Mouse (Mus musculus): ENCODE data around the gene Il23a. TPM values are rescaled to one million over a fixed set of nuclear protein-coding genes. Genes with fewer than 3 reads are reported as not detected.
"Not testable (repeated sequence)": the region's sequence is repeated elsewhere in the genome, so short reads cannot be mapped to it uniquely, and the experiment has no call there.

Gene Il23a
- polyA plus RNA-seq, 1 experiment, result 0.24 TPM

DNA sequence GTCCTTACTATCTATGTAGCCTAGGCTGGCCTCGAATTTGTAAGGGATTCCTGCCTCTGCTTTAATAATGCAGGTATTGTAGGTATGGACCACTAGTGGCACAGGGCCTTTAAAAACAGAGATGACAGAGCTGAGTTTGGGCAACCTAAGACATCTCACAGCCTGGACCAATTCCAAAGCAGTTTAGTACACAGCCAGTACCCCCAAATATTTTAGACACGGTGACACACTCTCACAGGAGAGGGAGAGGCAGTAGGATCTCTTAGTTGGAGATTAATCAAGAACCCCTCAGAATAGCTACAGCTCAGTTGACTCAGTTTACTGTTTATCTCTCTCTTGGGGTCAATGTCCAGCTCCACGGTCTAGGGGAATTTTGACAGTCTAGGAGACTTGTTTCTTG lies 3.8 kb upstream of the Il23a start:
- Histone ChIP-seq H3K4me3 (peak overlapping the region; percentile 61), H3K36me3 (ENCODE audit: control insufficient read depth, insufficient read depth) (no peaks in the 10 kb centered on the region), H3K27me3 (ENCODE audit: control insufficient read depth, insufficient read depth, insufficient read length) (no peaks in the 10 kb centered on the region), H3K79me2 (ENCODE audit: control insufficient read depth, insufficient read depth) (peaks cover 13% of the 10 kb centered on the region), H3ac (ENCODE audit: control insufficient read depth, insufficient read length) (peak overlapping the region; percentile 3), H3K4me2 (ENCODE audit: low read depth) (peak overlapping the region; percentile 98)
- TF ChIP-seq TCF3 (IDR thresholded peaks at IDR 0.05; ENCODE audit: insufficient read length, low read depth) (no peak), USF1 (IDR thresholded peaks at IDR 0.05; ENCODE audit: low read depth) (no peak), MAX (IDR thresholded peaks at IDR 0.05; ENCODE audit: low read depth) (no peak), TCF12 (IDR thresholded peaks at IDR 0.05; ENCODE audit: insufficient read depth, poor library complexity, severe bottlenecking) (no peak), MYOG (IDR thresholded peaks at IDR 0.05; ENCODE audit: control insufficient read depth in 1 of 3, insufficient read depth in 1 of 3, insufficient read length in 2 of 3, low read depth in 2 of 3) (no peak), POLR2AphosphoS2 (IDR thresholded peaks at IDR 0.05; ENCODE audit: insufficient read length, low read depth) (no peak), REST (IDR thresholded peaks at IDR 0.05; ENCODE audit: insufficient read depth, insufficient read length) (no peak)

DNA sequence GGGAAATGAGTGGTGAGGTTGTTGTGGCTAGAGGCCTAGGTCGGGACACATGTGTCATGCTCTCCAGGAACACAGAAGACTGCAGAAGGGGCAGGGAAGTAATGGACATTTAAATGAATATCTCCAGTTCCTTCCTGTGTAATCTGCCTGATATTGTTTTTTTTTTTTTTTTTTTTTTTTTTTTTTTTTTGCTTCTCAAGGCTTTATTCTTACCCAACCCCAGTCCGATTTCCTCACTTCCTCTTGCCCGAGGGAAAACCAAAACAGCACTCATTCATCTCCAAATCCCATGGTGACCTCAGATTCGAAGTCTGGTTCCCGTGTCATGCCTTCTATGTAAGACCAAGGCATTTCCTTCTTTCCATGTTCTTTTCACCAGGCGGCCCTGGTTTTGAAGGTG lies 309 bp downstream of the Il23a start:
- no peaks in the 10 kb centered on the region for H3K36me3 ChIP-seq (ENCODE audit: control insufficient read depth, insufficient read depth)
- H3K4me3 ChIP-seq, result no peak overlapping the region
- H3K79me2 ChIP-seq (ENCODE audit: control insufficient read depth, insufficient read depth), result peaks cover 5% of the 10 kb centered on the region
- H3ac ChIP-seq (ENCODE audit: control insufficient read depth, insufficient read length), result no peak overlapping the region
- no peak overlapping the region for H3K4me2 ChIP-seq (ENCODE audit: low read depth)
- TF ChIP-seq MYOD1 (IDR thresholded peaks at IDR 0.05; ENCODE audit: control insufficient read depth in 1 of 3, insufficient read length in 2 of 3, low read depth in 2 of 3), result no peak
- TF ChIP-seq TCF12 (IDR thresholded peaks at IDR 0.05; ENCODE audit: insufficient read depth, poor library complexity, severe bottlenecking), result no peak
- TF ChIP-seq CEBPB (IDR thresholded peaks at IDR 0.05; ENCODE audit: insufficient read depth, poor library complexity, severe bottlenecking), result no peak
- TF ChIP-seq POLR2A (IDR thresholded peaks at IDR 0.05; ENCODE audit: insufficient read length, low read depth), result no peak
- TF ChIP-seq SRF (IDR thresholded peaks at IDR 0.05; ENCODE audit: control insufficient read depth, insufficient read length, low read depth), result no peak
- TF ChIP-seq POLR2AphosphoS2 (IDR thresholded peaks at IDR 0.05; ENCODE audit: insufficient read length, low read depth), result no peak
- no peak for TF ChIP-seq MYOG (IDR thresholded peaks at IDR 0.05; ENCODE audit: control insufficient read depth in 1 of 3, insufficient read depth in 1 of 3, insufficient read length in 2 of 3, low read depth in 2 of 3)
- no peaks in the 10 kb centered on the region for H3K27me3 ChIP-seq (ENCODE audit: control insufficient read depth, insufficient read depth, insufficient read length)

DNA sequence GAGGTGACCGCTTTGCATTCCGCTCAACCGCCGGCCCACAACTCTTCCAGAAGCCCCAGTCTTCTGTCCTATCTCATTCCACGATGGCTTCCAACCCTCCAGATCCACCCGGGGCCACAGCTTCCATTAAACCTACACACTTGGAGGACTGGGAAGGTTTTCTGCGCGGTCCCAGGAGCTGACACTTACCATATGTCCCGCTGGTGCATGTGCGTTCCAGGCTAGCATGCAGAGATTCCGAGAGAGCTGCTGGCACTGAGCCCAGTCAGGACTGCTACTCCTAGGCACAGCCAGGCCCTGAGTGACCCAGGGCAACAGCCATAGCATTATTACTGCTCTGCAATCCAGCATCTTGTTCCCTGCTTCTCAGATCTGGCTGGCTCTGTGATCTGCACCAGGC lies 930 bp downstream of the Il23a start:
- H3K27me3 ChIP-seq (ENCODE audit: control insufficient read depth, insufficient read depth, insufficient read length), result no peaks in the 10 kb centered on the region
- TF ChIP-seq SRF (IDR thresholded peaks at IDR 0.05; ENCODE audit: control insufficient read depth, insufficient read length, low read depth) (no peak), MAX (IDR thresholded peaks at IDR 0.05; ENCODE audit: low read depth) (no peak), CEBPB (IDR thresholded peaks at IDR 0.05; ENCODE audit: insufficient read depth, poor library complexity, severe bottlenecking) (no peak), TCF3 (IDR thresholded peaks at IDR 0.05; ENCODE audit: insufficient read length, low read depth) (no peak)
- H3K4me2 ChIP-seq (ENCODE audit: low read depth), result no peak overlapping the region
- no peak overlapping the region for H3ac ChIP-seq (ENCODE audit: control insufficient read depth, insufficient read length)
- H3K4me3 ChIP-seq, result no peak overlapping the region
- peaks cover 4% of the 10 kb centered on the region for H3K79me2 ChIP-seq (ENCODE audit: control insufficient read depth, insufficient read depth)
- H3K36me3 ChIP-seq (ENCODE audit: control insufficient read depth, insufficient read depth), result no peaks in the 10 kb centered on the region

DNA sequence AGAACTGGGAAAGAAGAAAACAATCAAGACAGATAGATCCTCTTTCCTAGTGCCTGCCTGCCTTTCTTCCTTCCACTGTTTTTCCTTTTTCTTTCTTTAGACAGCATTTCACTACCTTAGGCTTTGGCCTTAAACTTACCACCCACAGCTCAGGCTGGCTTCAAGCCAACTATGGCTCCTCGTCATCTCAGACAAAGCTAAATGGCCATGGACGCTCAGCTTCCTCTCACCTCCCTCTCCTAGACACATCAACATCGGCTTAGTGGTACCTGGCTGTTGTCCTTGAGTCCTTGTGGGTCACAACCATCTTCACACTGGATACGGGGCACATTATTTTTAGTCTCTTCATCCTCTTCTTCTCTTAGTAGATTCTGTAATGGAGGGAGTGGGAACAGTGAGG lies 1.3 kb downstream of the Il23a start:
- Histone ChIP-seq H3K36me3 (ENCODE audit: control insufficient read depth, insufficient read depth) (no peaks in the 10 kb centered on the region), H3K4me2 (ENCODE audit: low read depth) (no peak overlapping the region), H3K79me2 (ENCODE audit: control insufficient read depth, insufficient read depth) (no peaks in the 10 kb centered on the region), H3K27me3 (ENCODE audit: control insufficient read depth, insufficient read depth, insufficient read length) (no peaks in the 10 kb centered on the region), H3K4me3 (no peak overlapping the region), H3ac (ENCODE audit: control insufficient read depth, insufficient read length) (no peak overlapping the region)
- no peak for TF ChIP-seq MYOG (IDR thresholded peaks at IDR 0.05; ENCODE audit: control insufficient read depth in 1 of 3, insufficient read depth in 1 of 3, insufficient read length in 2 of 3, low read depth in 2 of 3)
- no peak for TF ChIP-seq TCF3 (IDR thresholded peaks at IDR 0.05; ENCODE audit: insufficient read length, low read depth)
- TF ChIP-seq POLR2AphosphoS2 (IDR thresholded peaks at IDR 0.05; ENCODE audit: insufficient read length, low read depth), result no peak
- TF ChIP-seq REST (IDR thresholded peaks at IDR 0.05; ENCODE audit: insufficient read depth, insufficient read length), result no peak
- TF ChIP-seq E2F4 (IDR thresholded peaks at IDR 0.05; ENCODE audit: insufficient read depth), result no peak
- no peak for TF ChIP-seq POLR2A (IDR thresholded peaks at IDR 0.05; ENCODE audit: insufficient read length, low read depth)
- no peak for TF ChIP-seq TCF12 (IDR thresholded peaks at IDR 0.05; ENCODE audit: insufficient read depth, poor library complexity, severe bottlenecking)
- no peak for TF ChIP-seq MAX (IDR thresholded peaks at IDR 0.05; ENCODE audit: low read depth)
- TF ChIP-seq MYOD1 (IDR thresholded peaks at IDR 0.05; ENCODE audit: control insufficient read depth in 1 of 3, insufficient read length in 2 of 3, low read depth in 2 of 3), result no peak
- TF ChIP-seq SRF (IDR thresholded peaks at IDR 0.05; ENCODE audit: control insufficient read depth, insufficient read length, low read depth), result no peak
- no peak for TF ChIP-seq CEBPB (IDR thresholded peaks at IDR 0.05; ENCODE audit: insufficient read depth, poor library complexity, severe bottlenecking)
- TF ChIP-seq USF1 (IDR thresholded peaks at IDR 0.05; ENCODE audit: low read depth), result no peak

DNA sequence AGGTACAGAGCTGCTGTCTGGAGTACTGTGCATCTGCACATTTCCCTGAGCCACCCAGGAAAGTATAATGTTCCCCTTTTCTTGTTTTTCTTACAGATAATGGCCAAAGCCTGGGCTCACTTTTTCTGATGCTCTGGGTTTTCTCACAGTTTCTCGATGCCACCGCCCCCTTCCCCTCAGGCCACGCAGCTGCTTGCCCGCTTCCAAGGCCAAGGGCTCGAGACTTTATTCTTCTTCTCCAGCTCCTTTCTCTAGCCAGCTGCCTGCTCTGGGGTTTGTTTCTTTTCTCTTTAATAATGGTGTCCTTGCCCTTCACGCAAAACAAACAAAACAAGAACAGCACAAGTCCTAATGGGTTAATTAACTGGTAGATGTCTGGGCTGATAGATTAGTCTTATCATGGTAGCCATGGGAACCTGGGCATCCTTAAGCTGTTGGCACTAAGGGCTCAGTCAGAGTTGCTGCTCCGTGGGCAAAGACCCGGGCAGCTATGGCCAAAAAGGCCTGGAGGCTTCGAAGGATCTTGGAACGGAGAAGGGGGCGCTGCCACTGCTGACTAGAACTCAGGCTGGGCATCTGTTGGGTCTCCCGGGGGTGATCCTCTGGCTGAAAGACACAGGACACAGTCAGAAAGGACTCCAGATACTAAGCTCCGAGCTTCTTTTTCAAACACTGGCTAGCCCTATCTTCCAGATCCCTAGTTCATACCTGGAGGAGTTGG lies 2.0 kb downstream of the Il23a start:
- Histone ChIP-seq H3K4me3 (no peak overlapping the region), H3K36me3 (ENCODE audit: control insufficient read depth, insufficient read depth) (no peaks in the 10 kb centered on the region), H3K4me2 (ENCODE audit: low read depth) (no peak overlapping the region), H3ac (ENCODE audit: control insufficient read depth, insufficient read length) (no peak overlapping the region), H3K27me3 (ENCODE audit: control insufficient read depth, insufficient read depth, insufficient read length) (no peaks in the 10 kb centered on the region), H3K79me2 (ENCODE audit: control insufficient read depth, insufficient read depth) (no peaks in the 10 kb centered on the region)
- TF ChIP-seq MYOG (IDR thresholded peaks at IDR 0.05; ENCODE audit: control insufficient read depth in 1 of 3, insufficient read depth in 1 of 3, insufficient read length in 2 of 3, low read depth in 2 of 3) (no peak), REST (IDR thresholded peaks at IDR 0.05; ENCODE audit: insufficient read depth, insufficient read length) (no peak), POLR2AphosphoS2 (IDR thresholded peaks at IDR 0.05; ENCODE audit: insufficient read length, low read depth) (no peak), MAX (IDR thresholded peaks at IDR 0.05; ENCODE audit: low read depth) (no peak)

DNA sequence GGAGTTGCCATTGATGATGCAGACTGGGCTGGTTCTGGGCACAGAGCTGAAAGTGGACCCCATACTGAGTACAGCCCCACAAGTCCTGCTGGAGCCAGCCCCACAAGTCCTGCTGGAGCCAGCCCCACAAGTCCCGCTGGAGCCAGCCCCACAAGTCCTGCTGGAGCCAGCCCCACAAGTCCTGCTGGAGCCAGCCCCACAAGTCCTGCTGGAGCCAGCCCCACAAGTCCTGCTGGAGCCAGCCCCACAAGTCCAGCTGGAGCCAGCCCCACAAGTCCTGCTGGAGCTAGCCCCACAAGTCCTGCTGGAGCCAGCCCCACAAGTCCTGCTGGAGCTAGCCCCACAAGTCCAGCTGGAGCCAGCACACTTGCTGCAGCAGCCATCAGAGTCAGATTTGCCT lies 8.0 kb downstream of the Il23a start:
- H3ac ChIP-seq (ENCODE audit: control insufficient read depth, insufficient read length); H3K36me3 ChIP-seq (ENCODE audit: control insufficient read depth, insufficient read depth); H3K4me2 ChIP-seq (ENCODE audit: low read depth); H3K79me2 ChIP-seq (ENCODE audit: control insufficient read depth, insufficient read depth); H3K4me3 ChIP-seq; H3K27me3 ChIP-seq (ENCODE audit: control insufficient read depth, insufficient read depth, insufficient read length): not testable (repeated sequence)
